Mouse (Mus musculus) limb, embryonic 14.5 days (tissue): ENCODE results near the gene Atp2a1. TPM values are rescaled to one million over a fixed set of nuclear protein-coding genes. Genes with fewer than 3 reads are reported as not detected.

ENCODE experiments used
- ATAC-seq: fragments of 200-750 bp; cut with Nextera tagmentation; 2 replicates; pipeline ENCODE4 v1.8.0; 2017; ENCODE audit warnings: low read depth, moderate number of reproducible peaks, moderate TSS enrichment; ENCODE audit not compliant: low FRiP score
- DNase-seq: peaks from one replicate; pipeline ENCODE4 v3.0.0-alpha.2; 2015; ENCODE audit warnings: low spot score
- H3K27ac ChIP-seq: fragments of 300-500 bp; sonication (generic); replicated peaks from 2 replicates; pipeline ENCODE4 v1.5.1; 2014; ENCODE audit warnings: low read depth, mild to moderate bottlenecking, low read length, moderate library complexity, mixed read lengths
- H3K27me3 ChIP-seq: fragments of 300-500 bp; sonication (generic); 2 replicates; pipeline ENCODE4 v1.6.1; 2014; ENCODE audit warnings: low read length, mixed read lengths; ENCODE audit not compliant: control insufficient read depth, insufficient read depth
- H3K36me3 ChIP-seq: fragments of 300-500 bp; sonication (generic); 2 replicates; pipeline ENCODE4 v1.6.1; 2014; ENCODE audit warnings: mild to moderate bottlenecking, low read length, moderate library complexity, mixed read lengths; ENCODE audit not compliant: control insufficient read depth, insufficient read depth
- H3K4me1 ChIP-seq: fragments of 300-500 bp; sonication (generic); 2 replicates; pipeline ENCODE4 v1.6.1; 2014; ENCODE audit warnings: antibody characterized with exemption, low read length, mixed read lengths; ENCODE audit not compliant: control insufficient read depth, insufficient read depth
- H3K4me2 ChIP-seq: fragments of 300-500 bp; sonication (generic); replicated peaks from 2 replicates; pipeline ENCODE4 v1.6.1; 2014; ENCODE audit warnings: low read depth, mild to moderate bottlenecking, low read length, moderate library complexity; ENCODE audit not compliant: severe bottlenecking
- H3K4me3 ChIP-seq: fragments of 300-500 bp; sonication (generic); replicated peaks from 2 replicates; pipeline ENCODE4 v1.5.1; 2014; ENCODE audit warnings: low read length
- H3K9ac ChIP-seq: fragments of 300-500 bp; sonication (generic); 2 replicates; pipeline ENCODE4 v1.6.1; 2014; ENCODE audit warnings: mild to moderate bottlenecking, low read depth, low read length, moderate library complexity; ENCODE audit not compliant: severe bottlenecking
- H3K9me3 ChIP-seq: fragments of 300-500 bp; sonication (generic); 2 replicates; pipeline ENCODE4 v1.6.1; 2016; ENCODE audit warnings: low read length; ENCODE audit not compliant: control insufficient read depth
- POLR2A ChIP-seq: fragments of 200-500 bp; IDR thresholded peaks from 2 replicates; pipeline ENCODE4 v1.8.0; 2012; ENCODE audit warnings: inconsistent platforms, mild to moderate bottlenecking, moderate library complexity, borderline replicate concordance; ENCODE audit not compliant: insufficient read depth, insufficient read length; ENCODE audit errors: extremely low read depth
- WGBS: fragments of 180-500 bp; shearing (Covaris S2); extraction: QIAGEN DNeasy Blood & Tissue Kit; methylation state at CpG from one replicate; pipeline ENCODE4 v1.1.7; 2014; 5-methylcytosine and 5-hydroxymethylcytosine counted together
- polyA plus RNA-seq, 2 experiments: library from polyadenylated mRNA; depleted of rRNA in 1 of 2; stranded (reverse) in 1 of 2; unstranded in 1 of 2; fragments of >200 nt; fragmentation: Nextera tagmentation in 1 of 2; extraction: Ambion mirVana in 1 of 2; gene quantifications; 2 replicates each; pipeline versions ENCODE4 v1.2.1 to v1.2.3; 2012 to 2014

Atp2a1 gene
- polyA plus RNA-seq, 2 experiments, result 89.8 to 131 TPM

DNA sequence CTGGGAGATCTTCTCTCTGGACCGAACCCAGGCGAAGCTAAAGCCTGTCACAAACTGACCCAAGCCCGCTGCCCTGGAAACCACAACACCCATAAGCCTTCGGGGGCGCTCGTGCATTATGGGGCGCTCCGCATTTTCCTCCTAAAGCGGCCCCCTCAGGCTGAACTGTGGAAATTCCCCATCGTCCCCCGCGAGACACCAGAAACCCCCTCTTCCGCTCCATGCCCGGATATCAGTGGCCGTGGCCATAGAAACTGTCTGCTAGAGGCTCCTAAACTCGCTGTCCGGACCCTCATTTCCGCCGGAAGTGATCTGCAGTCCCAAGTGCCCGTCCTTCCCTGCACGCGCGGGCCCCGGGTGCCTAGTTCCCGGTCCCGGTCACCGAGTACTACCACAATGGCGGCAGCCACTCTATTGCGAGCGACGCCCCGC, 24.2 kb upstream of the Atp2a1 start, which contains the start of gene Tufm:
Gene Tufm (plus strand): TSS at position 310 of the 432 bp plus-strand sequence.
- Histone ChIP-seq H3K36me3 (peaks cover 27% of the 10 kb centered on the region), H3K4me3 (peak within 1 kb of the TSS; percentile 62), H3K9me3 (no peaks in the 10 kb centered on the region), H3K4me2 (peak within 1 kb of the TSS; percentile 82), H3K4me1 (peaks cover 7% of the 10 kb centered on the region; the same call in 1 of the 2 replicates), H3K27ac (peak within 1 kb of the TSS; percentile 84), H3K9ac (peak within 1 kb of the TSS; percentile 66), H3K27me3 (no peaks in the 10 kb centered on the region)
- no peak; the same call in 1 of the 2 replicates for TF ChIP-seq POLR2A
- peak; percentile 98 for DNase-seq
- peak; percentile 93 for ATAC-seq
- under 1% methylated on average over 32 of the region's 32 CpGs for WGBS

DNA sequence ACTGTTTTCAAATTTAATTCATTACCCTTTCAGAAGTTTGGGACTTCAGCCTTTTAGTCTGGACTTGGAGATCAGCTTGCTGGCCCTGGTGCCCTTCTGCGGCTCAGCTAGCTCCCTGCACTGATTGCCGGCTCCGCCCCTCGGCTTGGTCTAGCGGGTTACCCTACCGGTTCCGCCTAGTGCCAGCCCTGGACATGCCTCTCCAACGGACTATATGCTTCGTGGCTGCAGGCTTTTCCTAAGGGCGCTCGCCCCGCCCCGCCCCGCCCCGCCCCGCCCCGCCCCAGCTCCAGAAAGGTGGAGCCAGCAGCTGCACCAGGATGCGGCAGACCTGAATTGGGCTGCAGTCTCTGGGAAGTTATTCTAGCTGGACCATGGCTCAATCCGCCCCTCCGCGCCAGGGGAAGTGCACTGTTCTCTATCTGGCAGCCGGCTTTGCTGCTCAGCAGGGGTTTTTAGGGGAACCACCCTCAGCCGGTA, 19.5 kb upstream of the Atp2a1 start:
- ATAC-seq (peak; percentile 70), DNase-seq (peak; percentile 81)
- no peak; the same call in 1 of the 2 replicates for TF ChIP-seq POLR2A
- peak overlapping the region; percentile 50 for H3K9ac ChIP-seq
- H3K27ac ChIP-seq, result peak overlapping the region; percentile 26; the same call in 1 of the 2 replicates
- peaks cover 3% of the 10 kb centered on the region; the same call in 1 of the 2 replicates for H3K4me1 ChIP-seq
- under 1% methylated on average over 23 of the region's 23 CpGs for WGBS
- H3K9me3 ChIP-seq, result no peaks in the 10 kb centered on the region
- H3K27me3 ChIP-seq, result no peaks in the 10 kb centered on the region
- H3K36me3 ChIP-seq, result no peaks in the 10 kb centered on the region
- peak overlapping the region; percentile 31 for H3K4me3 ChIP-seq
- peak overlapping the region; percentile 58 for H3K4me2 ChIP-seq

DNA sequence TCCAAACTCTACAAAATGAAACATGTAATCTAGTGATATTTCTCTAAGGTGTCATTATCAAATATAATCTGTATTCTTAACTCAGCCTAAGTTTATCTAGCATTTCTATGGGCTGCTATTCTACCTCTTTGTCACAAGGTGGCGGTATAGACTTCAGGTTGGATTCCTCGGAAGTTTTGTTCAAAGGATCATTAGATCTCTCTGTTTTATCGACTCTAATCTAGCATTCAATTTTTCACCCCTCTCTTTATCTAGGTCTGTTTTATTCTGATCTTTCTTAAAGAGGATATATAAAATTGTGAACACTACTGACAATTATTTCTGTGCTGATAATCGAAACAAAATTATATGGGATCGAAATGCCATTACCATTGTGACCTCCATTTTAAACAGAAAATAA, 18.8 kb upstream of the Atp2a1 start:
- no peaks in the 10 kb centered on the region for H3K36me3 ChIP-seq
- peaks cover 3% of the 10 kb centered on the region; the same call in 1 of the 2 replicates for H3K4me1 ChIP-seq
- no peak overlapping the region for H3K9ac ChIP-seq
- DNase-seq (no peak), ATAC-seq (no peak)
- TF ChIP-seq POLR2A, result no peak
- no peak overlapping the region for H3K4me2 ChIP-seq
- no peak overlapping the region for H3K4me3 ChIP-seq
- no peak overlapping the region for H3K27ac ChIP-seq
- no peaks in the 10 kb centered on the region for H3K27me3 ChIP-seq
- 26% methylated on average over 5 of the region's 5 CpGs for WGBS
- H3K9me3 ChIP-seq, result no peaks in the 10 kb centered on the region

DNA sequence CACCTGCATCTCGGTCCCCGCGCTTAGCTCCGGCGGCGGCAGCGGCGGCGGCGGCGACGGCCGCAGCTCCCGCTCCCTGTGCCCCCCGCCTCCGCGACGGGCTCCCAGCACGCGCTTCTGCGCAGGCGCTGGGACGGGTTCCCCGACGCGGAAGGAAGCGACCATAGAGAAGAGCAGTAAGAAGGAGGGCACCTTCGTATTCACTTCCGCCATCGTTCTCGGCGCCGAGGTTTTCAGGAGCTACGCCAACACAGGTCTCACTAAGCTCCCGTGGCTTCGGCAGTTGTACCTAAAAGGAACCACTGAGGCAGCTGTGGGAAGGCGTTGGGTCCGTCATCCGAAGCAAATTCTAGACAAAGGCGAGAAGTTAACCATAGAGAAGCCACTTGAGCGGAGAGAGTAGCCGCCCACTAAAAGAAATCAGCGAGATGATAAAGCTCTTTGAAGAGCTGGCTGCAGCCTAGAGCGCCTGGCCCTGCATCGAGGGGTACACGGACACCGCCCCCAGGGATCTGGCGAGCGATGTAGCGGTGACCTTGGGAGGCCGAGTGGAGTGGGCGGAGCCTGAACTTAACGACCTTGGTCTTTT, 12.2 kb upstream of the Atp2a1 start, which contains the start of gene Sh2b1:
Gene Sh2b1 (minus strand): TSS at position 432 of the 589 bp plus-strand sequence.
- peak within 1 kb of the TSS; percentile 92 for H3K9ac ChIP-seq
- H3K36me3 ChIP-seq, result peaks cover 28% of the 10 kb centered on the region
- TF ChIP-seq POLR2A, result peak; percentile 87; the same call in 1 of the 2 replicates
- H3K4me2 ChIP-seq, result peak within 1 kb of the TSS; percentile 88
- under 1% methylated on average over 51 of the region's 53 CpGs for WGBS
- peak within 1 kb of the TSS; percentile 90 for H3K27ac ChIP-seq
- peak within 1 kb of the TSS; percentile 86 for H3K4me3 ChIP-seq
- no peaks in the 10 kb centered on the region for H3K9me3 ChIP-seq
- H3K4me1 ChIP-seq, result peaks cover 13% of the 10 kb centered on the region
- ATAC-seq (peak; percentile 92), DNase-seq (peak; percentile 88)
- H3K27me3 ChIP-seq, result no peaks in the 10 kb centered on the region

DNA sequence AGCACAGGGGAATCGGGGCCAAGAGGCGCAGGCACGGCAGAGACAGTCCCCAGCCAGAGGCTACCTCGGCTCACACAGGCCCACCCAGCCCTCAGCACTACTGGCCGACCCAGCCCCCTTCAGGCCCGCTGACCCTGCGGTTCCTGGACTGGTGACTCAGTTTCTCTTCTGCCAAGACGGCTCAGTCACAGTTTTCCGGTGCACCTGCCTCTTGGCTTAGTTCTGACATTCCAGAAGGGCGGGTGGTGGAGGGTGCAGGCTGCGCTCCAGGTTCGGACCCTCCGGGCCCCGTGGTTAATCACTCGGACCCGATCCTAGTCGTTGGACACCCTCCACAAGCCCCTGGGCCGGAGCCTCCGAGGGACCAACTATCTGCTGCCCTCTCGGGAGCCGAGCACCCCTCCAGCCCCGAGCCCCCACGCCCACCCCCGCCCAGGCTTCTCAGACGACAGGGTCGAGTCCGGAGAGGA, 11.6 kb upstream of the Atp2a1 start:
- Histone ChIP-seq H3K4me2 (peak overlapping the region; percentile 88), H3K9me3 (no peaks in the 10 kb centered on the region), H3K4me3 (peak overlapping the region; percentile 86), H3K36me3 (peaks cover 34% of the 10 kb centered on the region), H3K4me1 (peaks cover 13% of the 10 kb centered on the region), H3K27ac (peak overlapping the region; percentile 90), H3K9ac (peak overlapping the region; percentile 92), H3K27me3 (no peaks in the 10 kb centered on the region)
- no peak for DNase-seq
- TF ChIP-seq POLR2A, result no peak
- ATAC-seq, result no peak
- 2% methylated on average over 20 of the region's 27 CpGs for WGBS
